Mouse (Mus musculus) limb, embryonic 12.5 days (tissue): ENCODE results near the gene Cngb1. TPM values are rescaled to one million over a fixed set of nuclear protein-coding genes. Genes with fewer than 3 reads are reported as not detected.
A peak's percentile ranks its signal among the peaks of the same experiment; 100 is the strongest.

Experiments
- ATAC-seq: fragments of 200-750 bp; cut with Nextera tagmentation; 2 replicates; pipeline ENCODE4 v1.8.0; 2017; ENCODE audit warnings: low read depth, moderate TSS enrichment; ENCODE audit not compliant: insufficient number of reproducible peaks, insufficient read depth, low FRiP score, low TSS enrichment
- H3K27ac ChIP-seq: fragments of 300-500 bp; sonication (generic); 2 replicates; pipeline ENCODE4 v1.5.1; 2016; ENCODE audit warnings: mild to moderate bottlenecking, moderate library complexity
- H3K27me3 ChIP-seq: fragments of 300-500 bp; sonication (generic); 2 replicates; pipeline ENCODE4 v1.6.1; 2016; ENCODE audit warnings: mild to moderate bottlenecking, moderate library complexity
- H3K36me3 ChIP-seq: fragments of 300-500 bp; sonication (generic); 2 replicates; pipeline ENCODE4 v1.6.1; 2016; ENCODE audit warnings: mild to moderate bottlenecking, moderate library complexity
- H3K4me1 ChIP-seq: fragments of 300-500 bp; sonication (generic); replicated peaks from 2 replicates; pipeline ENCODE4 v1.6.1; 2016
- H3K4me2 ChIP-seq: fragments of 300-500 bp; sonication (generic); 2 replicates; pipeline ENCODE4 v1.6.1; 2016; ENCODE audit warnings: mild to moderate bottlenecking, moderate library complexity
- H3K4me3 ChIP-seq: fragments of 300-500 bp; sonication (generic); replicated peaks from 2 replicates; pipeline ENCODE4 v1.5.1; 2016; ENCODE audit warnings: mild to moderate bottlenecking
- H3K9ac ChIP-seq: fragments of 300-500 bp; sonication (generic); replicated peaks from 2 replicates; pipeline ENCODE4 v1.6.1; 2016; ENCODE audit warnings: mild to moderate bottlenecking, moderate library complexity
- H3K9me3 ChIP-seq: fragments of 300-500 bp; sonication (generic); 2 replicates; pipeline ENCODE4 v1.6.1; 2016; ENCODE audit warnings: mild to moderate bottlenecking, moderate library complexity
- WGBS: fragments of 180-500 bp; shearing (Covaris S2); methylation state at CpG from one replicate; pipeline ENCODE4 v1.1.7; 2016; 5-methylcytosine and 5-hydroxymethylcytosine counted together
- polyA plus RNA-seq: library from polyadenylated mRNA; unstranded; fragments of >200 nt; fragmentation: Nextera tagmentation; extraction: Ambion mirVana; gene quantifications from 2 replicates; pipeline ENCODE4 v1.2.1, GENCODE M21; 2016

The Cngb1 gene
- polyA plus RNA-seq, 1 experiment from 2014 or later: 0.26 TPM

GRCm38 (mm10) chr8:95209924-95210323 is 96.5 kb downstream of the Cngb1 start:
- Histone ChIP-seq H3K9ac (no peak overlapping the region), H3K4me3 (no peak overlapping the region), H3K9me3 (no peaks in the 10 kb centered on the region), H3K27ac (no peak overlapping the region), H3K4me1 (peaks cover 9% of the 10 kb centered on the region), H3K36me3 (no peaks in the 10 kb centered on the region), H3K4me2 (no peak overlapping the region), H3K27me3 (peaks cover 4% of the 10 kb centered on the region; the same call in 1 of the 2 replicates)
- no peak for ATAC-seq
- 28% methylated on average over 11 of the region's 11 CpGs for WGBS

DNA sequence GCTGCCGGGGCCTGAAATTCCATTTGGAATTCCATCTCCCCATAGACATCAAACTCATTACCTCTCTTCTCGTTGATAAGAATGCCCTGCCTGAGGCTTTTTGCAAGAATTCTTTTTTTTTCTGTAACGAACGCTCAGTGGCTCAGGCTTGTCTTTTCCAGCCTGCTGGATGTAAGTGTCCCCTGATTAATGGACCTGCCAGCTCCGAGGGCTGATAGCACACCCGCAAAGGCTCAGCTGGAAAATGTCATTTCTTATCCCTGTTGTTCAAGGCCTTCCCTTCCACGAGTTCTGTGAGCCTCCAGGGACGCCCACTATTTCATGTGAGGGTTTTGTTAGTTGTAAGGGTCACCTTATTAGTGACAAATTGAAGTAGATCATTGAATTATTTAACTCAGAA is 100.4 kb downstream of the Cngb1 start:
- Histone ChIP-seq H3K4me2 (no peak overlapping the region), H3K27me3 (0 out of 2 replicates have a peak, but pooled peaks cover 3% of the 10 kb centered on the region), H3K4me3 (no peak overlapping the region), H3K4me1 (peaks cover 9% of the 10 kb centered on the region), H3K9me3 (no peaks in the 10 kb centered on the region), H3K36me3 (no peaks in the 10 kb centered on the region), H3K9ac (no peak overlapping the region), H3K27ac (no peak overlapping the region)
- WGBS: 30% methylated on average over 8 of the region's 8 CpGs
- no peak for ATAC-seq

DNA sequence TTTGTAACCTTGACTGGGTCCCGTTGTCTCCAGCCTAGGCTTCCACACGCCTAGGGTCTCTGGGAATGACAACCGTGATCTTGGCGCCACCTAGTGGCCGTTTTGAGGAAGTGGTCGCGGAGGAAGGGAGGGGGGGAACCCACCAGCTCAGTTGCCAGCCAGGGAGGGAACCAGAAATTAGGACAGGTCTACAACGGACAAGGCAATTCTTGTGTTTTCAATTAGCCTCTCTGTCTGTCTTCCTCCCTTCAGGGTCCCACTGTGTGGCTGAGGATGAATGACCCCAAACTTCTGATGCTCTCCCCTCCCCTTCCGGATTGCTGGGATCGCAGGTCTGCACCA is 102.4 kb downstream of the Cngb1 start:
- WGBS: 16% methylated on average over 10 of the region's 10 CpGs
- Histone ChIP-seq H3K4me1 (no peaks in the 10 kb centered on the region), H3K27me3 (0 out of 2 replicates have a peak, but pooled peaks cover 3% of the 10 kb centered on the region), H3K27ac (no peak overlapping the region), H3K4me3 (no peak overlapping the region), H3K36me3 (no peaks in the 10 kb centered on the region), H3K4me2 (no peak overlapping the region), H3K9ac (no peak overlapping the region), H3K9me3 (no peaks in the 10 kb centered on the region)
- ATAC-seq: peak; percentile 37; the same call in 1 of the 2 replicates

DNA sequence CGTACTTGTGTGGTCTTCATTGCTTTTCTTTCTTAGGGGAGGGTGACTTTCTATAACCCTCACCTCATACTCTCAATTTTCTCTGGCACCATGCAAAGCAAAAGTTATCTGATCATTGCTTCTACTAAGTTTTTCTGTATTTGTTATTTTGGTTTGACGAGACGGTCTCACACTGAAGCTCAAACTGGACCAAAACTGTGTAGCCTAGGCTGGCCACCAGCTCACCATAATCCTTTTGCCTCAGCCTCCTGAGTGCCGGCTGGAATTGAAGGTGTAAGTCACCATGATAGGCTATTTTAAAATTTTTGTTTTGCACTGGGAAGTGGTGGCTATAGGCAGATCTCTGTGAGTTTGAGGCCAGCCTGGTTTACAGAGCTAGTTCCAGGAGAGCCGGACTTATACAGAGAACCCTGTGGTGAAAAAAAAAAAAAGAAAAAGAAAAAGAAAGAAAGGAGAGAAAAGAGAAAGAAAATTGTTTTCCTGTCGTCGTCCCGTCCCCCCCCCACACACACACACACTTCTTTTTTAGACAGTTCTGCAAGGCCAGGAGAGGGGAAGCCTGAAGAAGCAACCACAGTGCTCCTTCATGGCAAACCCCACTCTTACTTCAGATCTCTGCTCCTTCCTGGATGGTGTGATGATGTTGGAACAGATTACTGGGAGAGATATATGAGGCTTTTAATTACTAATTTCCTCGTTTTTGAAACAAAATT is 102.9 kb downstream of the Cngb1 start:
- Histone ChIP-seq H3K4me2 (no peak overlapping the region), H3K36me3 (no peaks in the 10 kb centered on the region), H3K9ac (no peak overlapping the region), H3K27ac (no peak overlapping the region), H3K9me3 (no peaks in the 10 kb centered on the region), H3K4me3 (no peak overlapping the region), H3K4me1 (no peaks in the 10 kb centered on the region), H3K27me3 (0 out of 2 replicates have a peak, but pooled peaks cover 3% of the 10 kb centered on the region)
- ATAC-seq: 0 out of 2 replicates have a peak, but pooled peaks have one; percentile 9
- WGBS: 54% methylated on average over 9 of the region's 9 CpGs

DNA sequence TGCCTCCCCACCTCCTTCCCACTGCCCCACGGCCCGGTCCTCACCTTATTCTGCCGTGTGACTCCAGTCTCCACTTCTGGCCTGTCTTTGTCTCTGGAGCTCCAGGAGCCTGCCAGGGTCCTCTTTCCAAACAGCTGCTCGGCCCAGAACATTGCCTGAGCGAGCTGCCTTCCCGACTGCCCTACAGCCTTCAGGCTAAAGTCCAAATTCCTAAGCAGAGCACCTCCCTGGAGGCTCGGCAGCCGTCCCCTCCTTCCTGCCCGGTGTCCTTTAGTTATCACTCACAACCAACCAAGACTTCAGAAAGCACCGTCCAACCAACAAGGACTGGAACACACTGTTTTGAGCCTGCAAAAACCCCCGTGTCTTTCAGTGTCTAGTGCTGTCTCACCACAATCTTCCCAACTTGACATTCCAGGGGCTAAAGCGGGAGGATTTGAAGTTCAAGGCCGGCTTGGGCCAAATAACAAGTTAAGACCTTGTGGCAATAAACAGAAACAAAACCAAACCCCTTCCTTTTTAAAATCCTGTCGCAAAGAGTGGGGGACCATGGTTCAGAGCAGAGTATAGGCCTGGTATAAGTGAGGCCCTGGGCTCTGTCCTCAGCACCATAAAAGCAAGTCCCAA is 103.6 kb downstream of the Cngb1 start, which contains the start of gene Kifc3:
Gene Kifc3 (minus strand): TSS at position 164 of the 627 bp plus-strand sequence.
- H3K9ac ChIP-seq: no peak within 1 kb of the TSS
- no peak within 1 kb of the TSS for H3K4me3 ChIP-seq
- WGBS: 58% methylated on average over 14 of the region's 14 CpGs
- no peak within 1 kb of the TSS for H3K27ac ChIP-seq
- no peaks in the 10 kb centered on the region for H3K36me3 ChIP-seq
- H3K27me3 ChIP-seq: 0 out of 2 replicates have a peak, but pooled peaks cover 3% of the 10 kb centered on the region
- H3K4me1 ChIP-seq: no peaks in the 10 kb centered on the region
- no peaks in the 10 kb centered on the region for H3K9me3 ChIP-seq
- no peak for ATAC-seq
- H3K4me2 ChIP-seq: no peak within 1 kb of the TSS

GRCm38 (mm10) chr8:95202056-95202570 is 104.3 kb downstream of the Cngb1 start:
- 72% methylated on average over 8 of the region's 8 CpGs for WGBS
- ATAC-seq: no peak
- H3K4me3 ChIP-seq: no peak overlapping the region

GRCm38 (mm10) chr8:95201491-95201890 is 104.9 kb downstream of the Cngb1 start:
- 58% methylated on average over 7 of the region's 7 CpGs for WGBS
- H3K9me3 ChIP-seq: no peaks in the 10 kb centered on the region
- H3K9ac ChIP-seq: no peak overlapping the region
- no peak overlapping the region for H3K27ac ChIP-seq
- 0 out of 2 replicates have a peak, but pooled peaks cover 3% of the 10 kb centered on the region for H3K27me3 ChIP-seq
- no peak overlapping the region for H3K4me3 ChIP-seq
- H3K4me1 ChIP-seq: no peaks in the 10 kb centered on the region
- H3K36me3 ChIP-seq: no peaks in the 10 kb centered on the region
- ATAC-seq: no peak
- no peak overlapping the region for H3K4me2 ChIP-seq

More at GRCm38 (mm10) chr8:95202056-95202570, 104.3 kb downstream of the Cngb1 start:
- no peaks in the 10 kb centered on the region for H3K4me1 ChIP-seq
- no peak overlapping the region for H3K4me2 ChIP-seq
- H3K27me3 ChIP-seq: 0 out of 2 replicates have a peak, but pooled peaks cover 3% of the 10 kb centered on the region
- H3K9ac ChIP-seq: no peak overlapping the region
- no peaks in the 10 kb centered on the region for H3K9me3 ChIP-seq
- H3K27ac ChIP-seq: no peak overlapping the region
- H3K36me3 ChIP-seq: no peaks in the 10 kb centered on the region

DNA sequence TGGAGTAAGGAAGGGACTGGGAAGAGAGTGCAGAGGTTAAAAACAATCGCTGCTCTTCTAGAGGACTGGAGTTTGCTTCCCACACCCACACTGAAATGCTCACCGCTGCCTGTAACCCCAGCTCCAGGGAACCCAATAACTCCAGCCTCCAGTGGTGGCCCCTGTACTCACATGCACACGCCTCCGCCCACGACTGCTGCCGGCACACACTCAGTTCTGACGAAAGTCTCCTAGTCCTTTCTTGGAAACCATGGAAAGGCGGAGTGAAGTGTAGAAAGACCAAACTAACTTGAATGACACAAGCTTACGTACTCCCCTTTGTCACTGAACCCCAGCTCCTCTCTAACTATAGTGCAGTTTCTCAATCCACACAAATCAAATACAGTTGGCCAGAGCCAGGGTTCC is 106.4 kb downstream of the Cngb1 start:
- Histone ChIP-seq H3K9me3 (no peaks in the 10 kb centered on the region), H3K4me1 (no peaks in the 10 kb centered on the region), H3K4me2 (no peak overlapping the region), H3K27ac (no peak overlapping the region), H3K27me3 (0 out of 2 replicates have a peak, but pooled peaks cover 3% of the 10 kb centered on the region), H3K4me3 (no peak overlapping the region), H3K9ac (no peak overlapping the region), H3K36me3 (no peaks in the 10 kb centered on the region)
- WGBS: 75% methylated on average over 9 of the region's 9 CpGs
- ATAC-seq: no peak

DNA sequence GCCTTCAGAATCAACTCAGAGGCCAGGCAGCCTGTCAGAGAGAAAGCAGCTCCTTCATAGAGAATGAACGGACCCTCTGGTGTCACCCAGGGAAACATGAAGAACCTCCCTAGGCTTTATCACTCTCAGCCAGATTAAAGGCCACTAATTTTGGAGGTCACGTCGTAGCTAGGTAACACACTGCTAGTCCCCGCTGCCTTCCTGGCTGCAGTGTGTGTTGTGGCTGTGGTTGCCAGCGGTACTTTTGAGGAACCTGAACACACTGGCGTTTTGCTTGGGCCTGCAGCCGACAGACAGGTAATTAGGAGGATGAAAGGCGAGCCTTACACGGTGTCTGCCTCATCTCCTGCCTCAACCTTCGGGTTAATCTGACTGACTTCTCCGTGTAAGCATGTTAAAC is 110.7 kb downstream of the Cngb1 start:
- Histone ChIP-seq H3K36me3 (no peaks in the 10 kb centered on the region), H3K27ac (no peak overlapping the region), H3K4me3 (no peak overlapping the region), H3K4me1 (no peaks in the 10 kb centered on the region), H3K9me3 (0 out of 2 replicates have a peak, but pooled peaks cover 3% of the 10 kb centered on the region), H3K27me3 (no peaks in the 10 kb centered on the region), H3K4me2 (no peak overlapping the region), H3K9ac (no peak overlapping the region)
- ATAC-seq: no peak
- WGBS: 64% methylated on average over 11 of the region's 11 CpGs

DNA sequence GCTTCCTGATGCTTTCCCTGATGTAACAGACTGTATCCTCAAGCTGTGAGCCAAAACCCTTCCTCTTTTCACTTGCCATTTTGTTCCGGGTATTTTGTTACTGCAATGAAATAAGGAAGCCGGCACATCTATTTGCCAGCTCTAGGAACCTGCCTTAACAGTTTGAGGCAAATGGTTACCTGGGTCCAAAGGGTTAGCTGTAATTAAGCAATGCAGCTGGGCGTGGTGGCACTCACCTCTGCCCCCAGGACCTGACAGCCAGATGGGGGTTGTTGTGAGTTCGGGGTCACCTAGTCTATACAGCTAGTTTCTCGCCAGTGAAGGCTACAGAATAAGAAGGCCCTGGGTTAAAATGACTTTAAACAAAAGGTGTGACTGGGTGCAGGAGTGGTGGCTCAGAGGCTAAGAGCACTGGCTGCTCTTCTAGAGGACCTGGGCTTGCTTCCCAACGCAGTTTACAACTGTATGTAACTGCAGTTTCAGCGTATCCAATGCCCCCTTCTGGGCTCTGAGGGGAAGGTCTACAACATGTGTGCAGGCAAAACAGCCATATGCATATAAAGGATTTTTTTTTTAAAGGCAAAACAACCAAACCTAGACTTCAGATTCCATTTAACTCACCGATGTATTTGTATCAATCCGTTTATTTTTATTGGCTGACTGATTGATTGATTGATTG is 114.7 kb downstream of the Cngb1 start:
- no peaks in the 10 kb centered on the region for H3K4me1 ChIP-seq
- H3K36me3 ChIP-seq: no peaks in the 10 kb centered on the region
- no peak overlapping the region for H3K9ac ChIP-seq
- no peaks in the 10 kb centered on the region for H3K27me3 ChIP-seq
- no peak overlapping the region for H3K4me3 ChIP-seq
- no peak overlapping the region for H3K27ac ChIP-seq
- WGBS: 86% methylated on average over 9 of the region's 9 CpGs
- 0 out of 2 replicates have a peak, but pooled peaks cover 3% of the 10 kb centered on the region for H3K9me3 ChIP-seq
- no peak for ATAC-seq
- no peak overlapping the region for H3K4me2 ChIP-seq
